Mouse (Mus musculus): ENCODE results near the gene Nupr1l.
A peak's percentile ranks its signal among the peaks of the same experiment; 100 is the strongest.

DNA sequence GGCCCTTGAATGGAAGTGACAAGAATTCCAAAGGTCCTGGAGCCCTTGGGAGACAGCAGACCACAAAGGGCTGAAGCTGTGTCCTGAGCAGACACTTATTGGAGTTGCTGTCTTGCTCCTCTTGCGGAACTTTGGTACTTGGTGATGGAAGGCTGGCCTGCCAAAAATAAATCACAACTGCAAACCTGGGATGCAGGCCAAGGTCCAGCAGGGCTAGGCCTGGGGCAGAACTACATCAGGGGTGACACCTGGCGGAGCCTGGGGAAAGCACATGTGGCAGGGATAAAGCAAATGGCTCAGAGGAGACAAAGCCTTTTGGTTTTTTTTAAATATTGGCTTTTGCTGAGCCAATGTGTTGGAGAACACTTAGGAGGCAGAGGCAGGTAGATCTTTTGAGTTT lies 29.4 kb upstream of the Nupr1l start:
- no peak for TF ChIP-seq EP300 (IDR thresholded peaks at IDR 0.05)
- TF ChIP-seq CTCF (IDR thresholded peaks at IDR 0.05), result peak; percentile 72
